Mouse (Mus musculus) midbrain, embryonic 14.5 days (tissue): ENCODE results near the gene Itpka. TPM values are rescaled to one million over a fixed set of nuclear protein-coding genes. Genes with fewer than 3 reads are reported as not detected.

ENCODE experiments used
- ATAC-seq: fragments of 200-750 bp; cut with Nextera tagmentation; 2 replicates; pipeline ENCODE4 v1.8.0; 2017; ENCODE audit warnings: moderate number of reproducible peaks, moderate library complexity; ENCODE audit not compliant: low FRiP score, low TSS enrichment
- DNase-seq: peaks from one replicate; pipeline ENCODE4 v3.0.0-alpha.2; 2015
- H3K27ac ChIP-seq: fragments of 300-500 bp; sonication (generic); replicated peaks from 2 replicates; pipeline ENCODE4 v1.5.1; 2014; ENCODE audit warnings: mild to moderate bottlenecking, low read depth, low read length, moderate library complexity
- H3K27me3 ChIP-seq: fragments of 300-500 bp; sonication (generic); 2 replicates; pipeline ENCODE4 v1.6.1; 2014; ENCODE audit warnings: low read length, control low read depth, mixed read lengths; ENCODE audit not compliant: control insufficient read depth, insufficient read depth
- H3K36me3 ChIP-seq: fragments of 300-500 bp; sonication (generic); 2 replicates; pipeline ENCODE4 v1.6.1; 2014; ENCODE audit warnings: low read length, control low read depth; ENCODE audit not compliant: control insufficient read depth, insufficient read depth
- H3K4me1 ChIP-seq: fragments of 300-500 bp; sonication (generic); 2 replicates; pipeline ENCODE4 v1.6.1; 2014; ENCODE audit warnings: mild to moderate bottlenecking, antibody characterized with exemption, low read length, control low read depth; ENCODE audit not compliant: control insufficient read depth, insufficient read depth
- H3K4me2 ChIP-seq: fragments of 300-500 bp; sonication (generic); 2 replicates; pipeline ENCODE4 v1.6.1; 2014; ENCODE audit warnings: mild to moderate bottlenecking, low read length, moderate library complexity
- H3K4me3 ChIP-seq: fragments of 300-500 bp; sonication (generic); replicated peaks from 2 replicates; pipeline ENCODE4 v1.5.1; 2014; ENCODE audit warnings: low read depth, low read length
- H3K9ac ChIP-seq: fragments of 300-500 bp; sonication (generic); replicated peaks from 2 replicates; pipeline ENCODE4 v1.6.1; 2014; ENCODE audit warnings: mild to moderate bottlenecking, low read length, moderate library complexity
- H3K9me3 ChIP-seq: fragments of 300-500 bp; sonication (generic); 2 replicates; pipeline ENCODE4 v1.6.1; 2016; ENCODE audit warnings: low read length, control low read depth, mixed read lengths; ENCODE audit not compliant: control insufficient read depth
- WGBS: fragments of 180-500 bp; shearing (Covaris S2); extraction: QIAGEN DNeasy Blood & Tissue Kit; methylation state at CpG from one replicate; pipeline ENCODE4 v1.1.7; 2014; 5-methylcytosine and 5-hydroxymethylcytosine counted together
- polyA plus RNA-seq: library from polyadenylated mRNA; unstranded; fragments of >200 nt; fragmentation: Nextera tagmentation; extraction: Ambion mirVana; gene quantifications from 2 replicates; pipeline ENCODE4 v1.2.1, GENCODE M21; 2014

Gene Itpka
- polyA plus RNA-seq, 1 experiment from 2014 or later: 0.18 TPM

DNA sequence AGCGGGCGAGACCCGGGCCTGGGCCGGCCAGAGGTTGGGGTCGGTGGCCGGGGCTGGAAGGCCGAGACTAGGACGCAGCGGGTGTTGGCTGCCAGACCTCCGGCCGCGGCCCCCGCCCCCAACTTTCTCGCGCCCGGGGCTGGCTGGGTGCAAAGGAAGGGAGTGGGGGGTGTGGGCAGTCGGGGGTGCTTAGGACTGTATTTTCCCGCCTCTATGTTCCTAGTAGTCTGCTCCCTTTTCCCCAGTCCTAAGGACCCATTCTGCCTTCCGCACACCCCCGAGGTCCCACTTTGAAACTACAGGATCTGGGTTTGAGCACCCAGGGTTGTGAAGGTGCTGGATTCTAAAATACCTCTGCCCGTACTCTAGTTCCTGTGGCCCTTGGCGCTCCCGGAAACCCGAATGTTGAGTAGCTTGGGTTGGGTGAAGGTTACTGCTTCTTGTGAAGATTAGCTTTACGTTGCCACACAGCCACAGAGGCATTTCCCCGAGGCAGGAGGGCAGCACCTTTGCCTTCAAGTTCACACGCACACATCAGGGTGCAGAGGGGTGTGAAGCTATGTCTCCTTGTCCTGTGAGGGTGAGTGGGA lies 57.9 kb downstream of the Itpka start:
- Histone ChIP-seq H3K36me3 (no peaks in the 10 kb centered on the region), H3K27ac (0 out of 2 replicates have a peak overlapping the region, but pooled peaks have one; percentile 20), H3K4me2 (peak overlapping the region; percentile 98), H3K4me1 (peaks cover 42% of the 10 kb centered on the region), H3K27me3 (peaks cover 5% of the 10 kb centered on the region; the same call in 1 of the 2 replicates), H3K9me3 (no peaks in the 10 kb centered on the region), H3K9ac (peak overlapping the region; percentile 88), H3K4me3 (peak overlapping the region; percentile 83)
- peak; percentile 35 for DNase-seq
- WGBS: under 1% methylated on average over 27 of the region's 27 CpGs
- peak; percentile 12; the same call in 1 of the 2 replicates for ATAC-seq

Other genes with a start within 250 kb of the Itpka start
- 0.24 and 0.50 TPM in 2 replicates for gene Exd1, start 194.7 kb upstream of the Itpka start, polyA plus RNA-seq
- gene Chp1, start 194.6 kb upstream of the Itpka start, polyA plus RNA-seq: 42.8 and 57.4 TPM in 2 replicates
- 11.0 and 19.4 TPM in 2 replicates for gene Nusap1, start 124.0 kb upstream of the Itpka start, polyA plus RNA-seq
- gene Oip5, start 123.9 kb upstream of the Itpka start, polyA plus RNA-seq: 4.2 and 6.2 TPM in 2 replicates
- gene Ndufaf1, start 79.5 kb upstream of the Itpka start, polyA plus RNA-seq: 34.4 and 35.0 TPM in 2 replicates
- gene Rtf1, start 67.3 kb upstream of the Itpka start, polyA plus RNA-seq: 46.2 and 59.4 TPM in 2 replicates
- 1.5 and 3.0 TPM in 2 replicates for gene Ltk, start 18.1 kb downstream of the Itpka start, polyA plus RNA-seq
- 12.5 and 21.3 TPM in 2 replicates for gene Rpap1, start 45.2 kb downstream of the Itpka start, polyA plus RNA-seq
- gene Tyro3, start 55.4 kb downstream of the Itpka start, polyA plus RNA-seq: 20.0 and 20.2 TPM in 2 replicates
- 35.8 and 42.8 TPM in 2 replicates for gene Mga, start 154.9 kb downstream of the Itpka start, polyA plus RNA-seq
- 7.2 and 8.1 TPM in 2 replicates for gene Mapkbp1, start 230.4 kb downstream of the Itpka start, polyA plus RNA-seq